In the genomic region with DNA sequence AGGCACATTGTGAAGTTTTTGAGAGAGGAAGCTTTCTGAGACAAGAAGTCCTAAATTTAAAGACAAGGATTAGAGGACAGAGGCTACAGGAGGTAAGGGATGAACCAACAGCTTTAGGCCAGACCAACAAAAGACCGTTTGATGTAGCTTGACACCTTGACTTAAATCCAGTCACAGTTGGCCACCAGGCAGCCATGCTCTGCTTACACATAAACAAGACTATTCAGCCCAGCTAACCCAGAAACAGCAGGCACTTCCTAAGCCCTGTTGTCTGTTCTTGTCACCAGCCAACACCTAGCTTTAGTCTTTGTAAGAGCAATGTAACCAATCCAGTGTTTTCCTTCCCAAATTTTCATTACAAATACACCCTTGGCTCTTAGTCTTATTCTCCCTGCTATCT, we compare ENCODE assay signal across 26 mouse cellular contexts.
"Had no signal": no experiment of that assay in that cellular context is flagged by ENCODE, and none has a peak within 500 bp of the region (broad histone marks: within the 10 kb centered on the region; RNA-seq: fewer than 3 reads in every experiment).

No protein-coding gene starts in this region.

- H3K9me3 ChIP-seq: embryonic facial prominence, embryonic 10.5 days; embryonic facial prominence, embryonic 12.5 days; embryonic facial prominence, embryonic 13.5 days; embryonic facial prominence, embryonic 15.5 days; forebrain, embryonic 10.5 days; forebrain, embryonic 12.5 days; forebrain, embryonic 13.5 days; forebrain, embryonic 15.5 days had no signal

- H3K4me2 ChIP-seq: embryonic facial prominence, embryonic 12.5 days; embryonic facial prominence, embryonic 13.5 days; embryonic facial prominence, embryonic 15.5 days; forebrain, embryonic 12.5 days; forebrain, embryonic 13.5 days; forebrain, embryonic 15.5 days had no signal

- H3K27me3 ChIP-seq: embryonic facial prominence, embryonic 12.5 days; embryonic facial prominence, embryonic 15.5 days; forebrain, embryonic 12.5 days; forebrain, embryonic 13.5 days; forebrain, embryonic 15.5 days had no signal

- DNase-seq: cerebellum, adult 9-10 months; cerebellum, adult 9-11 months; cerebellum, postnatal 10 days; cerebellum, postnatal 14 days; cerebellum, postnatal 25 days; cerebellum, postnatal 36 days; embryo, embryonic 11 days; forebrain, postnatal 0 days; gastrocnemius, adult 2 months; gastrocnemius, postnatal 10 days; gastrocnemius, postnatal 14 days; gastrocnemius, postnatal 25 days; gastrocnemius, postnatal 36 days; heart, adult 18-20 months; heart, adult 2 months had no signal

- ATAC-seq: forebrain, embryonic 13.5 days; forebrain, embryonic 14.5 days; forebrain, embryonic 15.5 days; forebrain, embryonic 16.5 days; forebrain, postnatal 0 days had no signal

- H3K4me3 ChIP-seq: embryonic facial prominence, embryonic 10.5 days; embryonic facial prominence, embryonic 12.5 days; embryonic facial prominence, embryonic 13.5 days; embryonic facial prominence, embryonic 15.5 days; erythroblast, embryonic 14.5 days; forebrain, embryonic 10.5 days; forebrain, embryonic 12.5 days; forebrain, embryonic 13.5 days; forebrain, embryonic 15.5 days; gastrocnemius, adult 2 months; heart, adult 2 months had no signal

- H3K27ac ChIP-seq: embryonic facial prominence, embryonic 10.5 days; embryonic facial prominence, embryonic 12.5 days; embryonic facial prominence, embryonic 13.5 days; embryonic facial prominence, embryonic 15.5 days; forebrain, embryonic 10.5 days; forebrain, embryonic 12.5 days; forebrain, embryonic 13.5 days; forebrain, embryonic 15.5 days; gastrocnemius, adult 2 months; heart, adult 2 months had no signal

- H3K9ac ChIP-seq: embryonic facial prominence, embryonic 12.5 days; embryonic facial prominence, embryonic 13.5 days; embryonic facial prominence, embryonic 15.5 days; forebrain, embryonic 12.5 days; forebrain, embryonic 13.5 days; forebrain, embryonic 15.5 days; forebrain, postnatal 0 days had no signal

- H3K36me3 ChIP-seq: embryonic facial prominence, embryonic 10.5 days; embryonic facial prominence, embryonic 12.5 days; embryonic facial prominence, embryonic 13.5 days; embryonic facial prominence, embryonic 15.5 days; forebrain, embryonic 10.5 days; forebrain, embryonic 12.5 days; forebrain, embryonic 15.5 days had no signal
